Mouse (Mus musculus) lung, postnatal 10 days (tissue): ENCODE results near the gene Mup4.
"Not testable (repeated sequence)": the region's sequence is repeated elsewhere in the genome, so short reads cannot be mapped to it uniquely, and the experiment has no call there.

ENCODE experiments used
- DNase-seq: peaks from one replicate; pipeline ENCODE4 v3.0.0; 2021

Mup4 gene

DNA sequence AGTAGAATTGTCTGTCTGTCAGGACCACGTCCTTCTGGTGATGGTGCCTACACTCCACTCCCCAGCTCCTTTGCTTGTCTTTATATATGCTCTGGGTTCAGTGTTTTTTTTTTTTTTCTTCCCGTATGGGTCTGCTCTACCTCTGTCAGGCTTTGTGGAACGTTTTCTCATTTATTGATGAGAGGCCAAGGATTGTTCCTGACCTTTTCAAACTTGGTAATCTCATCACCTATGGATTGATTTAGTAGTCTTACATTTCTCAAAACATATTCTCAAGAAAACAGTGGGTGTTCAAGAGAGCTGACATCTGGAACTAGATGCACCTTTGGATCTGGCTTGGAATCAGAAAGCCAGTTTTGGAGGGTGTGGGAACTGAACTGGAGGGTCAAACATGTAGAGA, at the start of gene Mup4:
Gene Mup4 (minus strand): TSS at position 101 of the 400 bp plus-strand sequence.
- DNase-seq, result no peak

DNA sequence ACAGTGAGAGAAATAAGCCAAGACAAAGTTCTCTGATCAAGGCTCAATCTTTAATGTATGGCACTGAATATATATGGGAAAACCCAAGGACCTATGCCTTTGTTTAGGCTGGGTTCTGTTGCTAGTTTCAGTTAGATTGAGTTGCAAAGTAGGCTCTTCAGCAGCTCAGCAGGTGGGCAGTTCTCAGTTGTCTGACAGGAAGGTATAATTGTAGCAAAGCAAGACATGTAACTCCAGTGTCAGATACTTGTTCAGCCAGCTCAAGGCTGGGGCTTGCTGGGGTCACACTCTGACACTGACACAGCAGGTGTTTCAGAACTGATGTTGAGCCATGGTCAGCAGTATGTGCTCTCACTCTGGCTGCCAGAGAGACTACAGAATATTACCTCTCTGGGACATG, 37.4 kb upstream of the Mup4 start:
- DNase-seq, result not testable (repeated sequence)

DNA sequence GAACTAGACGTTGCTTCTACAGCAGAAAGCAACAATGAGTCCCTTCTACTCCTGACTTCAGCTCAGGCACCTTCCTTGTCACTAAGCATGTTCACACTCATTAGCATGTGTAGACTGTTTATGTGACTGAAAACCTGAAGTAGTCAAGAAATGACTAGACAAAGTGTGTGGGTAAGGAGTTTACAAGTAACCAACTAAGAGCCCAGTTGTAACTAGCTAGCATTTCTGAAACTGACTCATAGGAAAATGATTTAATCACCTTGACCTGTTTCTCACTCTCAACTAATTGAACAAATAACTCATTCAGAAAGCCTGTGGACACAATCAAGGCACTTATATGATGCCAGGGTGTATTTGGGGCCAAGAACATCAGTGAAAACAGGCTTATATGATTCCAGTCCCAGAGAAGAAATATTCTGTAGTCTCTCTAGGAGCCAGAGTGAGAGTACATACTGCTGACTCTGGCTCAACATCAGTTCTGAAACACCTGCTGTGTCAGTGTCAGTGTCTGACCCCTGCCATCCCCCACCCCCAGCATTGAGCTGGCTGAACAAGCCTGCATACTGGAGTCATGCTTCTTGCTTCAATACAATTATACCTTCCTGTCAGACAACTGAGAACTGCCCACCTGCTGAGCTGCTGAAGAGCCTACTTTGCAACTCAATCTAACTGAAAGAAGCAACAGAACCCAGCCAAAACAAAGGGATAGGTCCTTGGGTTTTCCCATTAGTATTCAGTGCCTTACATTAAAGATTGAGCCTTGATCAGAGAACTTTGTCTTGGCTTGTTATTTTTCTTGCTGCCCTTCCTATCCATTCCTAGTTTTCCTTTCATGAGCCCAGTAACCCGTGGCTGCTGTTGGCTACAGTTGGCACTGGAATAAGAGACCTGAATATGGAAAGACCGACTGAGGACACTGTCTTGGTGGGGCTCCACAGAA, 3.2 kb upstream of the Mup4 start, which contains the start of gene Mup6:
Gene Mup6 (plus strand): TSS at position 890 of the 940 bp plus-strand sequence.
- no peak for DNase-seq

DNA sequence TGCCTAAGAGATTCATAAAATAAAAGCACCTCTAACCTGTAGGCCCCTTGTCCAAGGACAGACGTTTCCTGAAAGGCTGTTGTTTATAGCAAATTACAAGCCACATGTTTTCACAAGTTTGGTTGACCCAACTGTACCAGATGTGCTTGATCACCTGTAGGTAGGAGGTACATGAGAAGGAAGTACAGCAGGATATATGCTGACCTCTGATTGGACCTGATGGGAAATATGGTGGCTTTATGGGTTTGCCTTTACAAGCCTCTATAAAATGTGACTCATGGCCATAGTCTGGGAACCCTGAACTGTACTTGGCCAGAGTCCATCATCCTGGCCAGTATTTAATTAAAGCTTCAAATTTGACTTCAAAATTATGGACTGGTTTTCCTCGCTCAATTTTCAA, 23.0 kb downstream of the Mup4 start:
- no peak for DNase-seq

DNA sequence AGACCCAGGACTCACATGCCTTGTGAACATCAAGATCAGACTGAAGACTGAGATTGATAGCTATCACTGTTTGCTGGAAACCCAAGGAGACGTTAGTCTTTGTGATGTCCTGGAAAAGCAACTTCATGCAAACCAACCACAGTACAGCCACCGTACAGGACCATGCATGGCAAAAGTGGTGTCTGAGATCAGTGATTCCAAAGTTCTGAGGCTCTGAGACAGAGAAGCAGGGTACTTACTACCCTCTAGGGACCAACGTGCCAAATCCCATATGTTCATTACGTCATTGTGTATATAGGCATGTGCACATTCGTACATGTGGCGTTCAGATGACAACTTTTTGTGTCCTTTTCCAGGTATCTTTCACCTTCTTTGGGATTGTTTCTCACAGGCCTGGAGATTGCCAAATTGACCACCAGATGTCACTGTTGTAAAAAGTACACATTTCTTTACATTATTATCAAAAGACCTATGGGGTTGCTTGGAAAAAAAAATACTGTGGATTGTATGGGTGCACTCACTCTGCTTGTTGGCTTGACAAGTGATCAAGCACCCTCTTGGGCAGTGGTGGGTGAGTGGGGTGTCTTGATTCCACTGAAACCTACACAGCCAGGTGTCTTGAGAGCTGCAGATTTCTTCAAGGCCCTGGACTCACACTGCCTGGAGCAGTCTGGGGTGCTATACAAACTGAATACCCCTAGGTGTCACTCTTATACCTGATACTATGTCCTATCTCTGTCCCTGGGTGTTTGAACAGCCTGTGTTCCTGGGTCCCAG, 27.8 kb downstream of the Mup4 start:
- DNase-seq, result no peak

DNA sequence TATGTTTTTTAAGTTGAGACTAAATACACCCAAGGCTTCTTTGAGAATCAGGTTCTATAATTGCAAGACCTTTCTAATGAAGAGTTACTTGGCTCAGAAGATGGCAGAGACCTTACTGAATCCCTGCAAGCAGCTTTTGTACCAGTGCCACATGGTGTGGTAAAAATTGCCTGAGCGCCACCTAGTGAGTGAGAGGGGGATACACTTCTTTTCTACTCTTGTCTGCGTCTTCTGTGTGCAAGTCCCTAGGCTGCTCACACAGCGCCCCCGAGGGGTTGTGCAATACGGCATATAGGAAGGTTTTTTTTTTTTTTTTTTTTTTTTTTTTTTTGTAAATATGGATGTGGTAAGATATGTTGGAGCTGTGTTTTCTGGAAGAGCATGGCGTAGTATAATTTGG, 32.2 kb downstream of the Mup4 start:
- peak; percentile 83 for DNase-seq

DNA sequence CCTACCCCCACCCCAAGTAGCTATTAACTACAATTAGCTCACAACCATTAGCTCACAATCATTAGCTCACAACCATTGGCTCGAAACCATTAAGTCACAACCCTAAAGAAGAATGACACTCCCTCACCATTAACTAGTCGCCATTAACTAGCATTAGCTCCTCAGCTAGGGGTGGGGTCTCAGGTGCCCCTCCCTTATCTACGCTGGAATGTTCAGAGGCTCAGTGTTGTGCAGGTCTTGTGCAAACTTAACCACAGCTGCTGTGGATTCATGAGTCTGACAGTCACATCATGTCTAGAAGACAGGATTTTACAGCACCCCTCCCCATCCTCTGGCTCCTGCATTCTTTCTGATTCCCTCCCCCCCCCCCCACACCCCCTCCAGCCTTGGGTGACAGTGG, 32.8 kb downstream of the Mup4 start:
- DNase-seq, result no peak

DNA sequence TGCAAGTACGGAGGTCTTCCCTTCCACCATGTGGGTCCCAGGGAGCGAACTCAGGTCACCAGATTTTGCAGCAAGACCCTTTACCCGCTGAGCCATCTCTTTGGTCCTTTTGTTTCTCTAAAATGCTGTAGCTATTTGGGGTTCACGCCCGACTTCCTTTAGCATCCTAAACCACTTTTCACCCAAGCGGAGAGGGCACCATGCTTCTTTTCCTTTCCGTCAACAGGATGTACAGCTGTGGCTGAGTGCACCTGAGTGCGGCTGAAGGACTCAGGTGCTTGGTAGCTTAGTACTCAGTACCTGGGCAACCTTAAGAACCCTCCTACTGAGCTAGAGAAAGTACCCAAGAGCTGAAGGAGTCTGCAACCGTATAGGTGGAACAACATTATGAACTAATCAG, 35.4 kb downstream of the Mup4 start:
- DNase-seq, result no peak

DNA sequence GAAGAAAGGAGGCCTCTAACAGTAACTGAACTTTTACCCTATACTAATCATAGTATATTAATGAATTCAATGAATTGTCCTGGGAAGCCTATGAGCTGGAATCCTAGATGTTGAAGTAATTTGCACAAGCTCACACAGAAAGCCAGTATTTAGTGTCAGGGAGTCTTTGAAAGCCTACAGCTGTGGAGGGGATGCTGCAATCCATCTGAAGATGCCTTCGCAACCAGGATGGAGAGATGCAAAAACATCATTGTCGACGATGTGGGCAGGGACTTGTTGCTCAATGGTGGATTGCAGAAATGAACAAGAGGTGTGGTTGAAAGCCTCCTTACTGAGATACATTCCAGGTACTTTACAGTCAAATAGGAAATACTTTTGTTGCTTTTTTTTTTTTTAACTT, 42.5 kb downstream of the Mup4 start:
- peak; percentile 14 for DNase-seq

DNA sequence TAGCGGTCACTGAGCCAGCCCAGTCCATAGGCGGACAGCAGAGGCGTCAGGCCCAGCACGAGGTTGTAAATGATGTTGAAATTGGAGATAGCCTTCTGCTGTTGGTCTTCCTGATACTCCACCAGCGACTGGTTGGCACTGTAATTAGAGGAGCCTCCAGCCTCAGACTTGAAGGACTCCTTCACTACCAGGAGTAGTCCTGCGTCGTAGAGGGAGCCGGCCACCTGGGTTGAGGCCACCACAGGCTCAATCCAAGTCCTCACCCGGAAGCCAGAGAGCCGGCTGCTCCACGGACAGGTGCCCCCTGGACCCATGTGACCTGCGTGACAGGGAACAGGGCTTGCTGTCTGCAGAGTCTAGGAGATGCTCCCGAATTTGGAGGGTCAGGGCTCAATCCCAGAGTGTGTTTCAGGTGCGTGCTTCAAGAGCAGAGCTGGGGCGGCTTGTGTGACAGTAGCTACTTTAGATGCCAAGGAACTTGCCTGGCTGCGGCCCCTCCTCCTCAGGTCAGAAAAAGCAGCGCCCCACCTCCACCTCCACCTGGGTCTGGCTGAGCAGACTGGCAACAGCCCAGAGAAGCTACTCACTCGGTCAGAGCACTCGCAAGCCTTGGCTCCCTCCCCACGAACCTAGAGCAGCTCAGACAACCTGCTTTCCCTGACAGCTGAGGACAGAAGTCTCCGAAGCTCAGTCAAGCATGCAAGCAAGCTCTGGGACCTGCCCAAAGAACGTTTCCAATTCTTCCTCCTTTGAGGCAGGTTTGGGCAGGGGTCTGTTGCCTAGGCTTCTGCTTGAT, 45.7 kb downstream of the Mup4 start, which contains the start of gene Slc46a2:
Gene Slc46a2 (minus strand): TSS at position 449 of the 796 bp plus-strand sequence.
- DNase-seq, result no peak

DNA sequence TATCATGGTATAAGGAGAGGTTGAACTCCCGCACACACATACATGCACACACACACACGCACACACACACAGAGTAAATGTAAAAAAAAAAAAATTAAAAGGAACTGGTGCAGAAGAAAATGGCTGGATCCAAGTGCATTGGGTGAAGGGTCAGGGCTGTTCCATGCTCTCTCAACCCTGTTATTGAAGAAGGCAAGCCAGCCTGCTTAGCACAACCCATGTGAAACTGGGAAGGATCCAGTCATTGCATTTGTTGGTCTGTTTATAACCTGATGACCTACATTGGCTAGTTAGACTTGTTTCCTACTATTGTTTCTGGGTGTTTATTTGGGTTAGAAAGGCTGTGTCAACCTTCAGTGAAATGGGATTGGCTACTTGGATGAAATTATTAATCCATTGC, 51.7 kb downstream of the Mup4 start:
- DNase-seq, result no peak

DNA sequence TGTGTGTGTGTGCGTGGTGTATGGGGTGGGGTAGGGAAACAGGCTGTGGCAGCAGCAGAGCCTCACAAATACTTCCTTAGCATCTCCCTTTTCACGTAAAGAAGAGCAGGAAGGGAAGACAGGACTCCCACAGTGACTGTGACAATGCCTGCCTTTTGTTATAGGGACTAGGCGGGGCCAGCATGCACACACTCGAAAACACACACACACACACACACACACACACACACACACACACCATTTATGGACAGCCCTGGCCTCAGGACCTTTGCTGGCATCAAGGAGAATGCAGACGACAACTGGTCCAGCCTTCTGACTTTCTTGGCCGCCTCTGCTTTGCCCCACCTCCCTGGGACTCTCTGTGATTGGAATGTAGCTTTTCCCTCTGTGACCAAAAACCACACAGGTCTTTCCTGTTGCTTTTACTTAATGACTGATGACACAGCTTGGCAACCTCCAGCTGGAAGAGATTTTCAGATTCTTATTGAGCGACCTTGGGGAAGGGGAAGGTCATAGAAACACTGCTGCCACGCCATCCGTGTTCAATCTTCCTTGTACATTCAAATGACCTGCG, 52.8 kb downstream of the Mup4 start:
- peak; percentile 24 for DNase-seq

DNA sequence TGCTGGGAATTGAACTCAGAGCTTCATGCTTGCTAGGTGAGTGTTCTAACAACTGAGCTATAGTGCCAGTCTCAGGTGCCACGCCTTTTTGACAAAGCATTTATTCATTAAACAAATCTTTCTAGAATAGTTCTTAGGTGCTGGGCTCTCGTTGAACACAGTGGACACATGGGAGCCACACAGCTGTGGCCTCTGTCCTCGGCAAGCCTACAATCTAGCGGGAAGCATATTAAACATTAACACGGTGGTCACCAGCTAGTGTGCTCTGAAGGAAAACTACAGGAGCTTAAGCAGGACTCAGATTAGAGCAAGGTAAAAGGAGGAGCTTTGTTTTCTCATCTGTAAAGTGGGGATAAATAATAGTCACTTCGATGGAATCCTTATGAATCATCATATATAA, 53.4 kb downstream of the Mup4 start:
- no peak for DNase-seq
